Mouse (Mus musculus) MEL (cell line): ENCODE data around the gene Tubg1. TPM values are rescaled to one million over a fixed set of nuclear protein-coding genes. Genes with fewer than 3 reads are reported as not detected.
A peak's percentile ranks its signal among the peaks of the same experiment; 100 is the strongest.

Source experiments
- DNase-seq: peaks from one replicate; pipeline ENCODE4 v3.0.0; 2011; ENCODE audit warnings: low read depth, low spot score
- H3K27ac ChIP-seq: 2 replicates; pipeline ENCODE4 v1.5.1; 2012; ENCODE audit warnings: low read depth, mild to moderate bottlenecking, control low read depth, low read length, moderate library complexity; ENCODE audit not compliant: control insufficient read depth
- H3K27me3 ChIP-seq, 2 experiments: fragments of 150-350 bp in 1 of 2; sonication (generic) in 1 of 2; 2 replicates each; pipeline ENCODE4 v1.6.1; 2012; ENCODE audit warnings: low read length in 2 of 2, mild to moderate bottlenecking in 2 of 2, improper control_type of control experiment in 1 of 2, moderate library complexity in 1 of 2; ENCODE audit not compliant: insufficient read depth in 2 of 2, control insufficient read depth in 1 of 2
- H3K36me3 ChIP-seq, 2 experiments: 2 replicates each; pipeline ENCODE4 v1.6.1; 2012 to 2014; ENCODE audit warnings: low read length in 2 of 2, improper control_type of control experiment in 1 of 2, inconsistent platforms in 1 of 2, mild to moderate bottlenecking in 1 of 2; ENCODE audit not compliant: insufficient read depth in 2 of 2, control insufficient read depth in 1 of 2
- H3K4me1 ChIP-seq, 2 experiments: fragments of 150-350 bp in 1 of 2; sonication (generic) in 1 of 2; 2 replicates each; pipeline ENCODE4 v1.6.1; 2012; ENCODE audit warnings: low read length in 2 of 2, improper control_type of control experiment in 1 of 2, mild to moderate bottlenecking in 1 of 2; ENCODE audit not compliant: insufficient read depth in 2 of 2, control insufficient read depth in 1 of 2
- H3K4me3 ChIP-seq, 2 experiments: fragments of 150-350 bp in 1 of 2; sonication (generic) in 1 of 2; 2 replicates each; pipeline ENCODE4 v1.5.1; 2012; ENCODE audit warnings: low read depth in 2 of 2, low read length in 2 of 2, mild to moderate bottlenecking in 2 of 2, moderate library complexity in 2 of 2, control low read depth in 1 of 2, improper control_type of control experiment in 1 of 2; ENCODE audit not compliant: control insufficient read depth in 1 of 2, insufficient read depth in 1 of 2
- H3K79me2 ChIP-seq: 2 replicates; pipeline ENCODE4 v1.6.1; 2012; ENCODE audit warnings: mild to moderate bottlenecking, low read length, moderate library complexity; ENCODE audit not compliant: control insufficient read depth, poor library complexity, insufficient read depth
- H3K9ac ChIP-seq: 2 replicates; pipeline ENCODE4 v1.6.1; 2012; ENCODE audit warnings: low read depth, mild to moderate bottlenecking, control low read depth, low read length, moderate library complexity; ENCODE audit not compliant: control insufficient read depth, poor library complexity, severe bottlenecking
- H3K9me3 ChIP-seq: fragments of 150-350 bp; sonication (generic); replicated peaks from 2 replicates; pipeline ENCODE4 v1.6.1; 2012; ENCODE audit warnings: mild to moderate bottlenecking, low read length, improper control_type of control experiment, moderate library complexity; ENCODE audit not compliant: insufficient read depth
- CTCF ChIP-seq, 3 experiments: IDR thresholded peaks in 2 of 3; conservative IDR thresholded peaks in 1 of 3; 2 replicates each; pipeline ENCODE4 v1.5.1; 2011 to 2012; ENCODE audit warnings: low read length in 3 of 3, low read depth in 2 of 3, mild to moderate bottlenecking in 2 of 3, improper control_type of control experiment in 1 of 3, inconsistent platforms in 1 of 3, mixed read lengths in 1 of 3, moderate library complexity in 1 of 3; ENCODE audit not compliant: control insufficient read depth in 1 of 3, insufficient read depth in 1 of 3, poor library complexity in 1 of 3, severe bottlenecking in 1 of 3
- E2F4 ChIP-seq: IDR thresholded peaks from 2 replicates; pipeline ENCODE4 v1.6.1; 2011; ENCODE audit warnings: low read depth, low read length, improper control_type of control experiment, borderline replicate concordance
- ELF1 ChIP-seq: IDR thresholded peaks from 2 replicates; pipeline ENCODE4 v1.6.1; 2014; ENCODE audit warnings: low read depth, mild to moderate bottlenecking, inconsistent platforms, low read length, improper control_type of control experiment, moderate library complexity
- EP300 ChIP-seq, 2 experiments: IDR thresholded peaks; 2 replicates each; pipeline ENCODE4 v1.6.1; 2011; ENCODE audit warnings: improper control_type of control experiment in 2 of 2, low read length in 2 of 2, low read depth in 1 of 2, mild to moderate bottlenecking in 1 of 2
- ETS1 ChIP-seq: IDR thresholded peaks from 2 replicates; pipeline ENCODE4 v1.6.1; 2012; ENCODE audit warnings: low read depth, mild to moderate bottlenecking, inconsistent platforms, low read length, improper control_type of control experiment, moderate library complexity
- GABPA ChIP-seq: IDR thresholded peaks from 2 replicates; pipeline ENCODE4 v1.6.1; 2012; ENCODE audit warnings: low read depth, mild to moderate bottlenecking, inconsistent platforms, low read length, improper control_type of control experiment, moderate library complexity
- HCFC1 ChIP-seq: IDR thresholded peaks from 2 replicates; pipeline ENCODE4 v1.6.1; 2012; ENCODE audit warnings: low read depth, mild to moderate bottlenecking, inconsistent platforms, low read length, improper control_type of control experiment, moderate library complexity
- MAX ChIP-seq: IDR thresholded peaks from 2 replicates; pipeline ENCODE4 v1.6.1; 2011; ENCODE audit warnings: low read length, improper control_type of control experiment
- MAZ ChIP-seq: IDR thresholded peaks from 2 replicates; pipeline ENCODE4 v1.6.1; 2012; ENCODE audit warnings: low read depth, mild to moderate bottlenecking, inconsistent platforms, low read length, improper control_type of control experiment
- MEF2A ChIP-seq: IDR thresholded peaks from 2 replicates; pipeline ENCODE4 v1.6.1; 2014; ENCODE audit warnings: low read depth, mild to moderate bottlenecking, inconsistent platforms, low read length, improper control_type of control experiment; ENCODE audit not compliant: poor library complexity, insufficient replicate concordance, severe bottlenecking; ENCODE audit errors: extremely low read depth
- MXI1 ChIP-seq: IDR thresholded peaks from 2 replicates; pipeline ENCODE4 v1.6.1; 2011; ENCODE audit warnings: mild to moderate bottlenecking, low read depth, low read length, improper control_type of control experiment
- MYB ChIP-seq: IDR thresholded peaks from 2 replicates; pipeline ENCODE4 v1.6.1; 2011; ENCODE audit warnings: mild to moderate bottlenecking, low read depth, low read length, improper control_type of control experiment
- MYC ChIP-seq: IDR thresholded peaks from 2 replicates; pipeline ENCODE4 v1.6.1; 2011; ENCODE audit warnings: low read depth, mild to moderate bottlenecking, low read length, improper control_type of control experiment, moderate library complexity
- NELFE ChIP-seq: IDR thresholded peaks from 2 replicates; pipeline ENCODE4 v1.6.1; 2011; ENCODE audit warnings: low read depth, low read length, improper control_type of control experiment
- NRF1 ChIP-seq: IDR thresholded peaks from 2 replicates; pipeline ENCODE4 v1.6.1; 2014; ENCODE audit warnings: low read depth, mild to moderate bottlenecking, inconsistent platforms, low read length, improper control_type of control experiment, moderate library complexity; ENCODE audit not compliant: poor library complexity, insufficient read depth, severe bottlenecking
- POLR2A ChIP-seq, 2 experiments: IDR thresholded peaks; 2 replicates each; pipeline ENCODE4 v1.6.1; 2011 to 2012; ENCODE audit warnings: low read length in 2 of 2, mild to moderate bottlenecking in 2 of 2, control low read depth in 1 of 2, improper control_type of control experiment in 1 of 2, low read depth in 1 of 2, moderate library complexity in 1 of 2; ENCODE audit not compliant: control insufficient read depth in 1 of 2, insufficient read depth in 1 of 2, poor library complexity in 1 of 2
- POLR2AphosphoS2 ChIP-seq: IDR thresholded peaks from 2 replicates; pipeline ENCODE4 v1.6.1; 2011; ENCODE audit warnings: low read length, improper control_type of control experiment
- POLR2AphosphoS5 ChIP-seq: IDR thresholded peaks from 2 replicates; pipeline ENCODE4 v1.6.1; 2012; ENCODE audit warnings: low read depth, borderline replicate concordance, mild to moderate bottlenecking, inconsistent platforms, low read length, moderate library complexity, mixed read lengths
- RAD21 ChIP-seq: IDR thresholded peaks from 2 replicates; pipeline ENCODE4 v1.6.1; 2011; ENCODE audit warnings: mild to moderate bottlenecking, low read depth, low read length, improper control_type of control experiment
- RCOR1 ChIP-seq: IDR thresholded peaks from 2 replicates; pipeline ENCODE4 v1.6.1; 2012; ENCODE audit warnings: low read depth, mild to moderate bottlenecking, inconsistent platforms, low read length, improper control_type of control experiment
- SIN3A ChIP-seq: IDR thresholded peaks from 2 replicates; pipeline ENCODE4 v1.6.1; 2012; ENCODE audit warnings: low read length, improper control_type of control experiment, inconsistent platforms
- SMC3 ChIP-seq: IDR thresholded peaks from 2 replicates; pipeline ENCODE4 v1.6.1; 2011; ENCODE audit warnings: low read depth, low read length, improper control_type of control experiment
- TAL1 ChIP-seq: IDR thresholded peaks from 2 replicates; pipeline ENCODE4 v1.6.1; 2012; ENCODE audit warnings: mild to moderate bottlenecking, inconsistent platforms, low read length, moderate library complexity, mixed read lengths
- TBP ChIP-seq: IDR thresholded peaks from 2 replicates; pipeline ENCODE4 v1.8.0; 2011; ENCODE audit warnings: low read depth, low read length, improper control_type of control experiment
- TCF12 ChIP-seq: IDR thresholded peaks from 2 replicates; pipeline ENCODE4 v1.6.1; 2014; ENCODE audit warnings: low read depth, mild to moderate bottlenecking, inconsistent platforms, low read length, improper control_type of control experiment, moderate library complexity
- UBTF ChIP-seq: IDR thresholded peaks from 2 replicates; pipeline ENCODE4 v1.6.1; 2012; ENCODE audit warnings: low read depth, mild to moderate bottlenecking, inconsistent platforms, low read length, improper control_type of control experiment, moderate library complexity, borderline replicate concordance; ENCODE audit not compliant: insufficient read depth
- USF1 ChIP-seq: IDR thresholded peaks from 2 replicates; pipeline ENCODE4 v1.6.1; 2014; ENCODE audit warnings: low read depth, mild to moderate bottlenecking, inconsistent platforms, low read length, improper control_type of control experiment, moderate library complexity
- USF2 ChIP-seq, 2 experiments: IDR thresholded peaks; 2 replicates each; pipeline ENCODE4 v1.6.1; 2011 to 2012; ENCODE audit warnings: improper control_type of control experiment in 2 of 2, low read length in 2 of 2, borderline replicate concordance in 1 of 2, inconsistent platforms in 1 of 2, low read depth in 1 of 2, mild to moderate bottlenecking in 1 of 2; ENCODE audit not compliant: insufficient read depth in 1 of 2
- ZC3H11A ChIP-seq: IDR thresholded peaks from 2 replicates; pipeline ENCODE4 v1.6.1; 2012; ENCODE audit warnings: low read depth, mild to moderate bottlenecking, inconsistent platforms, low read length, improper control_type of control experiment
- ZMIZ1 ChIP-seq: IDR thresholded peaks from 2 replicates; pipeline ENCODE4 v1.6.1; 2012; ENCODE audit warnings: low read depth, mild to moderate bottlenecking, inconsistent platforms, low read length, improper control_type of control experiment, moderate library complexity
- ZNF384 ChIP-seq: IDR thresholded peaks from 2 replicates; pipeline ENCODE4 v1.6.1; 2012; ENCODE audit warnings: low read depth, mild to moderate bottlenecking, inconsistent platforms, low read length, improper control_type of control experiment
- polyA plus RNA-seq, 2 experiments: library from polyadenylated mRNA; stranded (reverse) in 1 of 2; unstranded in 1 of 2; fragments of >175 nt in 1 of 2; fragments of >200 nt in 1 of 2; gene quantifications; 2 replicates each; pipeline versions ENCODE4 v1.2.1 to v1.2.4; 2012; ENCODE audit warnings: low replicate concordance in 2 of 2, low read depth in 1 of 2; ENCODE audit not compliant: insufficient read length in 2 of 2, insufficient read depth in 1 of 2, missing spikeins in 1 of 2
- total RNA-seq: library from RNA; depleted of rRNA; stranded (reverse); fragments of 300-350 nt; gene quantifications from 2 replicates; pipeline ENCODE4 v1.2.3, GENCODE M21; 2012; rRNA removed

The Tubg1 gene
- total RNA-seq (60.0 and 68.1 TPM in 2 replicates), polyA plus RNA-seq (100 to 1,000 TPM; 125 to 183 TPM)

GRCm38 (mm10) chr11:101119761-101120544 is at the start of gene Tubg1, which contains the start of gene Retreg3:
Gene Tubg1 (plus strand): TSS chr11:101119938.
Gene Retreg3 (minus strand): TSS chr11:101119893.
- peaks cover 11 to 16% of the 10 kb centered on the region in 2 experiments for H3K4me1 ChIP-seq
- peak within 1 kb of the TSS; percentile 83 for H3K9ac ChIP-seq
- no peaks in the 10 kb centered on the region for H3K27me3 ChIP-seq
- H3K27ac ChIP-seq: peak within 1 kb of the TSS; percentile 81
- peak; percentile 100 for DNase-seq
- H3K36me3 ChIP-seq: peaks cover 2 to 26% of the 10 kb centered on the region in 2 experiments; a peak in 3 of 4 replicates
- H3K9me3 ChIP-seq: no peaks in the 10 kb centered on the region
- H3K79me2 ChIP-seq: peaks cover 39% of the 10 kb centered on the region
- TF ChIP-seq POLR2AphosphoS5 (no peak), HCFC1 (peak; percentile 93), ZMIZ1 (peak; percentile 95; the same call in 1 of the 2 replicates), MYC (peak; percentile 70), SMC3 (no peak; the same call in 1 of the 2 replicates), ELF1 (peak; percentile 93), USF1 (peak; percentile 38; the same call in 1 of the 2 replicates), MAX (peak; percentile 68), MXI1 (peak; percentile 71; the same call in 1 of the 2 replicates), TCF12 (peak; percentile 77), POLR2AphosphoS2 (peak; percentile 97), MYB (no peak), NRF1 (peak; percentile 94), UBTF (0 out of 2 replicates have a peak, but pooled peaks have one; percentile 35), USF2 (IDR thresholded peaks at IDR 0.05; ENCODE audit: borderline replicate concordance in 1 of 2, insufficient read depth in 1 of 2, low read depth in 1 of 2, low read length in 2 of 2) (no peak), ZNF384 (no peak), MAZ (0 out of 2 replicates have a peak, but pooled peaks have one; percentile 76), E2F4 (peak; percentile 93), TAL1 (no peak), EP300 (IDR thresholded peaks at IDR 0.05; ENCODE audit: low read depth in 1 of 2, low read length in 2 of 2) (no peak), ZC3H11A (no peak), GABPA (no peak), SIN3A (peak; percentile 83; the same call in 1 of the 2 replicates), ETS1 (peak; percentile 18; the same call in 1 of the 2 replicates), MEF2A (no peak), RCOR1 (0 out of 2 replicates have a peak, but pooled peaks have one; percentile 11), NELFE (peak; percentile 97), POLR2A (IDR thresholded peaks at IDR 0.05; ENCODE audit: control insufficient read depth in 1 of 2, insufficient read depth in 1 of 2, low read depth in 1 of 2, low read length in 2 of 2, poor library complexity in 1 of 2) (peak; percentile 69 to 99), TBP (peak; percentile 83; the same call in 1 of the 2 replicates), RAD21 (no peak), CTCF (IDR thresholded peaks at IDR 0.05 in 2 of 3, conservative IDR thresholded peaks at IDR 0.05 in 1 of 3; ENCODE audit: control insufficient read depth in 1 of 3, insufficient read depth in 1 of 3, low read depth in 2 of 3, low read length in 3 of 3, poor library complexity in 1 of 3, severe bottlenecking in 1 of 3) (no peak)
- H3K4me3 ChIP-seq: peak within 1 kb of the TSS; percentile 81 to 84
